Mouse (Mus musculus): ENCODE results near the gene Spn.

GRCm38 (mm10) chr7:127093914-127094313, 43.7 kb downstream of the Spn start:
- no peak for TF ChIP-seq GATA1 (IDR thresholded peaks at IDR 0.05; ENCODE audit: borderline replicate concordance, low read length)
- TF ChIP-seq CTCF (IDR thresholded peaks at IDR 0.05; ENCODE audit: low read depth, low read length), result no peak
- no peak for TF ChIP-seq POLR2AphosphoS5 (IDR thresholded peaks at IDR 0.05; ENCODE audit: insufficient replicate concordance, low read depth, low read length)
